Mouse (Mus musculus): ENCODE measurements around the gene Actr6. TPM values are rescaled to one million over a fixed set of nuclear protein-coding genes. Genes with fewer than 3 reads are reported as not detected.

Actr6 gene
- polyA plus RNA-seq (2015; fragmentation: Nextera tagmentation; extraction: Ambion mirVana) = 17.2 and 19.9 TPM in 2 replicates

DNA sequence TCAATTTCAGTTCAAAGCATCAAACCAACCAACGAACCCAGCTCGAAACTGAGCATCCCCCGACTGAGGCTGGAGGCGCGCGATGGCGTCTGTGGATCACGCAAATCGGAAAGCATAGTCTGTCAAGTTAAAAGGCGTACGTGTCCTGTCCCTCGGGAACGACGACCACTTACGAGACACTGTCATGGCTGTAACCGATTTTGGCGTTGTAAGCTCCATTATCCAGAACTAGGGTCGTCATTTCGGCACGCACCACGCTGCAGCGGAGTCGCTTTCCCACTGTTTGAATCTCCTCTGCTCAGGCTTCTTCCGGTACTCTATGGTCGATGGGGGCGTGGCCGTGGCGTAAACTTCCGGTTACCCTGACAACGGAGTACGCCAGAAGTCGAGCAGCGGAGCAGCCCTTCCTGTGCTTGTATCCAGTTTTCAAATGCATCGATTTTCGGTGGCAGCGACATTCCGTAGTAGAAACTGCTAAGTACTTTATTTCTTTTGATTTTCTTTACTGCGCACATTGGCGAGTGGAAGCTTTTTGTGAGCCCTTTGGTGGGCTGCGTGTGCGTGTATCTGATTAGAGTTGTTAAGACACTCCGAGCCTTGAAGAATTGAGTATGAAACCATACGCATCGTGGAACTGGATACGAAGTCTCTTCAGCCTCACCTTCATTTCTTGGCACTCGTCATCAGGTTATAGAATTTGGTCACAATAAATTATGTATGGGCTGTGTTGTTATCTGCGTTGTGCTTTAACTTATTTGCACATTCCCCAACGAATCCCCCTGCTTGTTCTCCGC is at the start of gene Actr6:
Gene Actr6, minus strand, starts transcription at position 295 of the 794 bp plus-strand sequence.

DNA sequence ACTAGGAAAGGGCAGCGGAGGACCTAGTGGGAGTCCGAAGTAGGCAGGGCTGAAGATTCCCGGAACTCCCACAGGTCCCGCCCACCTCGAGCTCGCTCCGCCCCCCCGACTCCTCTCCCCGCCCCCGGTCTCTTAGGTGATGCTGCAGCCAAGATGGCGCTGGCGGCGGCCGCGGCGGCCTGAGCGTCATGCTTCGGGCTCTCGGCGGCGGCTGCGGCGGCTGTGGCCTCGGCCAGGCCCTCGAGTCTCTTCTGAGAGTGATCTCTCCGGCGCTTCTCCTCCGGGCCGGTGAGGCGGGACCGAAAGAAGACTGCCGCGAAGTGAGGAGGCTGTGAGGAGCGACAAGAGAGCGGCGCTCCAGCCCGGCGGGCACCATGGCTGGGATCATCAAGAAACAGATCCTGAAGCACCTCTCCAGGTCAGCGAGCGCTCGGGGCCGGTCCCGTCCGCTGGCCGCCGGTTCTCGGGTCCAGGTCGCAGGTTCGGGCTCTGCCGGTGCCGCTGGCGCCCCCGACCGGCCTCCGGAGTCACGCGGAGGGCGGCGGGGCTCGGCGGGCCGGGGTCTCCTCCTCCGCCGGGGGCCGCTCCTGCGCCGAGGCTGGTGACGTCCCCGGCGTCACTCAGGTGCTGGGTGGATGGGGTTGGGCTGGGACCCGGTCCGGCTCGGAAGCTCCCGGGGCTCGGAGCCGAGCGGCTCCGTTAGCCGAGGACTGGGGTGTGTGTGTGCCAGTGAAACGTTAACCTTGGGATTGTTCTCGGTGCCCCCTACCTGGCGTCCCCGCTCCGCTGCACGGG is 13.0 kb upstream of the Actr6 start, which contains the start of gene Uhrf1bp1l:
Gene Uhrf1bp1l, plus strand, starts transcription at position 121 of the 795 bp plus-strand sequence.

DNA sequence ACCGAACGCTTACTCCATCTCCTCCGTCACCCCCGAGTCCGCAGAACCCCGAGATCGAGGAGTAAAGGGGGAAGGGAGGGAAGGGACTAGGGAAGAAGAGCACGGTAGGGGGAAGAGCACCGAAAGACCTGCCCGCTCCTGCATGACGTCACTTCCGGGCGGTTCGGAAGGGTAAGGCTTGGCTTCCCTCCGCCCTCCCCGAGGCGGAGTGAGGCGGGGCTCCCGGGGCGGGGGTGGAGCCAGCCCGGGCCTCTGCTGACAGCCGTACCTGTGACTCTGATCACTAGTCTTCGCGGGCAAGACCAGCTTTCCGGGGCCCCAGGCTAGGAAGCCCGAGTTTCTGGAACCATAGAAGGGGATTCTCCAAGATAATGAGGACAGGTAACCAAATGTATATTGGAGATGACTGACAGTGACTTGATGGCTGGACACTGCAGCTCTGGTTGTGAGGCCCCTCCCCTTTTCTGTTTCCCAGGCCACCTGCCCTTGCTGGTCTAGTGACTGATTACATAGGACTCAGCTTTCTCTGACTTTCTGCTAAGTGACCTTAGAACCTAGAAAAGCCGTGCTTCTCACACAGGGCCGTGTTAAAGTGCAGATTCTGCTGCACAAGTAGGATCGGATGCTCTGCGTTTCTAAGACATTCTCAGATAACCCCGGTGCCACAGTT is 45.8 kb downstream of the Actr6 start, which contains the start of gene Scyl2:
Gene Scyl2, minus strand, starts transcription at position 147 of the 670 bp plus-strand sequence.

Other genes with a start within 250 kb of the Actr6 start
- gene Nr1h4, start 198.7 kb downstream of the Actr6 start, polyA plus RNA-seq (2015; fragmentation: Nextera tagmentation; extraction: Ambion mirVana) = not detected in 2 replicates
- not detected in 2 replicates for gene Slc17a8, start 111.0 kb downstream of the Actr6 start, polyA plus RNA-seq (2015; fragmentation: Nextera tagmentation; extraction: Ambion mirVana)
- gene Scyl2, start 46.0 kb downstream of the Actr6 start, polyA plus RNA-seq (2015; fragmentation: Nextera tagmentation; extraction: Ambion mirVana) = 2.8 and 3.1 TPM in 2 replicates
- 6.3 and 8.8 TPM in 2 replicates for gene Uhrf1bp1l, start 12.7 kb upstream of the Actr6 start, polyA plus RNA-seq (2015; fragmentation: Nextera tagmentation; extraction: Ambion mirVana)
- gene Anks1b, start 141.2 kb upstream of the Actr6 start, polyA plus RNA-seq (2015; fragmentation: Nextera tagmentation; extraction: Ambion mirVana) = 0.50 and 1.4 TPM in 2 replicates

Data from skeletal muscle tissue, postnatal 0 days (tissue).